18 mouse cellular contexts compared by ENCODE assay signal in genomic region chr9:7958025-7958593, GRCm38 (mm10). TPM values are rescaled to one million over a fixed set of nuclear protein-coding genes. Genes with fewer than 3 reads are reported as not detected.
DNase-seq lines count a peak whose midpoint lies in the region; ATAC-seq and TF ChIP-seq lines count a peak whose summit lies in the region.
"Had no signal": no experiment of that assay in that cellular context is flagged by ENCODE, and none has a peak within 500 bp of the region (broad histone marks: within the 10 kb centered on the region; RNA-seq: fewer than 3 reads in every experiment).

No protein-coding gene starts in this region.

- WGBS in forebrain, embryonic 13.5 days: 77% methylated on average over 7 of the region's 7 CpGs
- WGBS in forebrain, embryonic 11.5 days: 80% methylated on average over 6 of the region's 7 CpGs
- WGBS in limb, embryonic 13.5 days: 65% methylated on average over 7 of the region's 7 CpGs

- H3K4me1 ChIP-seq in forebrain, embryonic 13.5 days: peaks cover 45% of the 10 kb centered on the region
- H3K4me1 ChIP-seq in forebrain, embryonic 11.5 days (replicated peaks; ENCODE audit: control insufficient read depth, insufficient read depth, low read length): peaks cover 7% of the 10 kb centered on the region; the same call in 1 of the 2 replicates
- peaks cover 14% of the 10 kb centered on the region; the same call in 1 of the 2 replicates for H3K4me1 ChIP-seq in G1E (ENCODE audit: insufficient read depth, low read depth, low read length)
- H3K4me1 ChIP-seq in limb, embryonic 13.5 days: peaks cover 53% of the 10 kb centered on the region

- no peak overlapping the region for H3K27ac ChIP-seq in forebrain, embryonic 13.5 days
- H3K27ac ChIP-seq in forebrain, embryonic 11.5 days (ENCODE audit: low read depth, low read length): no peak overlapping the region
- H3K27ac ChIP-seq in layer of hippocampus, adult 2 months: peak overlapping the region; percentile 63
- H3K27ac ChIP-seq in limb, embryonic 13.5 days: 0 out of 2 replicates have a peak overlapping the region, but pooled peaks have one; percentile 15
- H3K27ac ChIP-seq: embryonic facial prominence, embryonic 13.5 days; hindbrain, postnatal 0 days; lung, embryonic 15.5 days had no signal

- DNase-seq in forebrain, embryonic 11.5 days (ENCODE audit: low spot score): no peak
- no peak for DNase-seq in layer of hippocampus, adult 2 months (ENCODE audit: low spot score in 2 of 2)
- DNase-seq in layer of hippocampus, postnatal 14 days (ENCODE audit: low spot score in 2 of 2): no peak
- DNase-seq in G1E (ENCODE audit: low spot score): peak; percentile 6
- no peak for DNase-seq in cerebellum, postnatal 10 days
- no peak for DNase-seq in spleen, adult 18-20 months
- DNase-seq: cerebellum, adult 11 months; gastrocnemius, postnatal 14 days; heart, postnatal 36 days; kidney, adult 18-20 months; kidney, postnatal 25 days; thymus, postnatal 4 days had no signal

- H3K27me3 ChIP-seq in forebrain, embryonic 13.5 days: no peaks in the 10 kb centered on the region
- H3K27me3 ChIP-seq in forebrain, embryonic 11.5 days (ENCODE audit: control insufficient read depth, insufficient read depth, low read length): no peaks in the 10 kb centered on the region
- no peaks in the 10 kb centered on the region for H3K27me3 ChIP-seq in G1E (ENCODE audit: insufficient read depth, low read length)
- no peaks in the 10 kb centered on the region for H3K27me3 ChIP-seq in limb, embryonic 13.5 days
- H3K27me3 ChIP-seq: embryonic facial prominence, embryonic 13.5 days; lung, embryonic 15.5 days; Patski had no signal

- peak; percentile 12; the same call in 1 of the 2 replicates for ATAC-seq in forebrain, embryonic 13.5 days
- no peak; the same call in 1 of the 2 replicates for ATAC-seq in forebrain, embryonic 11.5 days (replicated peaks; ENCODE audit: low FRiP score)
- ATAC-seq in G1E (ENCODE audit: extremely low read depth, insufficient number of reproducible peaks, low FRiP score, poor library complexity, severe bottlenecking): peak; percentile 40; the same call in 1 of the 2 replicates
- no peak for ATAC-seq in limb, embryonic 13.5 days (ENCODE audit: low FRiP score, low read depth)
- ATAC-seq: hindbrain, postnatal 0 days; Patski had no signal

- no peak overlapping the region for H3K4me3 ChIP-seq in forebrain, embryonic 13.5 days
- no peak overlapping the region for H3K4me3 ChIP-seq in forebrain, embryonic 11.5 days (ENCODE audit: low read depth, low read length)
- no peak overlapping the region for H3K4me3 ChIP-seq in layer of hippocampus, adult 2 months
- no peak overlapping the region for H3K4me3 ChIP-seq in G1E (ENCODE audit: low read depth, low read length)
- H3K4me3 ChIP-seq in limb, embryonic 13.5 days: no peak overlapping the region
- H3K4me3 ChIP-seq: embryonic facial prominence, embryonic 13.5 days; lung, embryonic 15.5 days had no signal

- H3K9me3 ChIP-seq in forebrain, embryonic 13.5 days (replicated peaks): no peaks in the 10 kb centered on the region
- H3K9me3 ChIP-seq in forebrain, embryonic 11.5 days (ENCODE audit: control insufficient read depth, low read length): no peaks in the 10 kb centered on the region
- no peaks in the 10 kb centered on the region for H3K9me3 ChIP-seq in G1E (replicated peaks)
- H3K9me3 ChIP-seq in limb, embryonic 13.5 days: no peaks in the 10 kb centered on the region
- H3K9me3 ChIP-seq: embryonic facial prominence, embryonic 13.5 days; lung, embryonic 15.5 days had no signal

- H3K4me2 ChIP-seq in forebrain, embryonic 13.5 days: no peak overlapping the region
- no peak overlapping the region for H3K4me2 ChIP-seq in forebrain, embryonic 11.5 days (ENCODE audit: low read depth, low read length, severe bottlenecking)
- H3K4me2 ChIP-seq in limb, embryonic 13.5 days (replicated peaks): no peak overlapping the region
- H3K4me2 ChIP-seq: embryonic facial prominence, embryonic 13.5 days; lung, embryonic 15.5 days had no signal

- H3K9ac ChIP-seq in forebrain, embryonic 13.5 days: no peak overlapping the region
- H3K9ac ChIP-seq in forebrain, embryonic 11.5 days (ENCODE audit: low read length): no peak overlapping the region
- no peak overlapping the region for H3K9ac ChIP-seq in limb, embryonic 13.5 days
- H3K9ac ChIP-seq: embryonic facial prominence, embryonic 13.5 days; lung, embryonic 15.5 days had no signal

- no peaks in the 10 kb centered on the region for H3K36me3 ChIP-seq in forebrain, embryonic 13.5 days (ENCODE audit: poor library complexity, severe bottlenecking)
- no peaks in the 10 kb centered on the region; the same call in 1 of the 2 replicates for H3K36me3 ChIP-seq in forebrain, embryonic 11.5 days (ENCODE audit: control insufficient read depth, insufficient read depth, low read length)
- H3K36me3 ChIP-seq in G1E (replicated peaks): no peaks in the 10 kb centered on the region
- peaks cover 36% of the 10 kb centered on the region for H3K36me3 ChIP-seq in limb, embryonic 13.5 days

- TF ChIP-seq CTCF in layer of hippocampus, adult 2 months (conservative IDR thresholded peaks at IDR 0.05): no peak
- TF ChIP-seq CTCF in G1E (IDR thresholded peaks at IDR 0.05; ENCODE audit: low read depth, low read length): no peak

RNA-seq across cellular contexts. Expression of gene Yap1, which starts 46.3 kb away (rescaled TPM):
- polyA plus RNA-seq in forebrain, embryonic 13.5 days (2015; fragmentation: Nextera tagmentation; extraction: Ambion mirVana): 13.8 and 15.6 TPM in 2 replicates
- polyA plus RNA-seq in forebrain, embryonic 11.5 days (2014; fragmentation: Nextera tagmentation; extraction: Ambion mirVana): 34.9 and 37.6 TPM in 2 replicates
- total RNA-seq in layer of hippocampus, adult 2 months (2021): 10 to 100 TPM; 15.7 to 17.7 TPM
- total RNA-seq in layer of hippocampus, postnatal 14 days (2021): 10 to 100 TPM; 15.9 to 16.9 TPM
- total RNA-seq in G1E (2014; fragmentation: Nextera tagmentation) (not detected in 2 replicates), G1E (2017) (0.41 and 0.60 TPM in 2 replicates)
- 0.04 and 0.05 TPM in 2 replicates for polyA plus RNA-seq in G1E (2012)
- 47.5 and 48.1 TPM in 2 replicates for polyA plus RNA-seq in limb, embryonic 13.5 days (2015; fragmentation: Nextera tagmentation; extraction: Ambion mirVana)

Comparison
In these comparisons a context has a peak if more than half of its experiments do, and no peak if none do; other contexts are left out.
1. ATAC-seq: peak in forebrain, embryonic 13.5 days (single experiment) and G1E (single experiment); none in forebrain, embryonic 11.5 days (single experiment) and limb, embryonic 13.5 days (single experiment).
2. H3K27ac ChIP-seq: peak in layer of hippocampus, adult 2 months (single experiment) and limb, embryonic 13.5 days (single experiment); none in forebrain, embryonic 13.5 days (single experiment) and forebrain, embryonic 11.5 days (single experiment).
3. RNA of gene Yap1, which starts 46.3 kb away (polyA plus RNA-seq): 47.5 to 48.1 TPM in limb, embryonic 13.5 days, 34.9 to 37.6 TPM in forebrain, embryonic 11.5 days and 13.8 to 15.6 TPM in forebrain, embryonic 13.5 days; 0.04 to 0.05 TPM in G1E; every median in the first group is over 10 times any median in the second.